Mouse (Mus musculus): ENCODE data around the gene Zdhhc21. TPM values are rescaled to one million over a fixed set of nuclear protein-coding genes. Genes with fewer than 3 reads are reported as not detected.

Zdhhc21 gene
- total RNA-seq, 2 experiments from 2014 or later = 63.4 to 67.5 TPM

GRCm38 (mm10) chr4:82867111-82867510 lies 7.4 kb upstream of the Zdhhc21 start:
- no peak for DNase-seq (ENCODE audit: low spot score in 2 of 2)

- DNase-seq (ENCODE audit: low spot score in 2 of 2) = no peak
These were observed 5.4 kb upstream of the Zdhhc21 start for GRCm38 (mm10) chr4:82864974-82865699.

GRCm38 (mm10) chr4:82863316-82863715 lies 3.6 kb upstream of the Zdhhc21 start:
- DNase-seq (ENCODE audit: low spot score in 2 of 2) = no peak

- DNase-seq (ENCODE audit: low spot score in 2 of 2) = no peak
These were observed 1.7 kb upstream of the Zdhhc21 start for GRCm38 (mm10) chr4:82861451-82861850.

GRCm38 (mm10) chr4:82860566-82860965 lies 808 bp upstream of the Zdhhc21 start:
- no peak for DNase-seq (ENCODE audit: low spot score in 2 of 2)

- no peak for DNase-seq (ENCODE audit: low spot score in 2 of 2)
These were observed 1.2 kb downstream of the Zdhhc21 start for GRCm38 (mm10) chr4:82858431-82859010.

GRCm38 (mm10) chr4:82856986-82857385 lies 2.8 kb downstream of the Zdhhc21 start:
- DNase-seq (ENCODE audit: low spot score in 2 of 2) = no peak

- DNase-seq (ENCODE audit: low spot score in 2 of 2) = no peak
These were observed 5.9 kb downstream of the Zdhhc21 start for GRCm38 (mm10) chr4:82853809-82854208.

GRCm38 (mm10) chr4:82848552-82849234 lies 11.1 kb downstream of the Zdhhc21 start:
- no peak for DNase-seq (ENCODE audit: low spot score in 2 of 2)

- DNase-seq (ENCODE audit: low spot score in 2 of 2) = no peak
These were observed 22.1 kb downstream of the Zdhhc21 start for GRCm38 (mm10) chr4:82837526-82838240.

GRCm38 (mm10) chr4:82831155-82831554 lies 28.6 kb downstream of the Zdhhc21 start:
- no peak for DNase-seq (ENCODE audit: low spot score in 2 of 2)

- DNase-seq (ENCODE audit: low spot score in 2 of 2) = no peak
These were observed 30.3 kb downstream of the Zdhhc21 start for GRCm38 (mm10) chr4:82829429-82829828.

GRCm38 (mm10) chr4:82827001-82827400 lies 32.8 kb downstream of the Zdhhc21 start:
- DNase-seq (ENCODE audit: low spot score in 2 of 2) = no peak

- no peak for DNase-seq (ENCODE audit: low spot score in 2 of 2)
These were observed 41.9 kb downstream of the Zdhhc21 start for GRCm38 (mm10) chr4:82817833-82818232.

GRCm38 (mm10) chr4:82816351-82816750 lies 43.4 kb downstream of the Zdhhc21 start:
- DNase-seq (ENCODE audit: low spot score in 2 of 2) = no peak

GRCm38 (mm10) chr4:82815296-82815695 lies 44.5 kb downstream of the Zdhhc21 start:
- no peak for DNase-seq (ENCODE audit: low spot score in 2 of 2)

GRCm38 (mm10) chr4:82813356-82813755 lies 46.4 kb downstream of the Zdhhc21 start:
- DNase-seq (ENCODE audit: low spot score in 2 of 2) = no peak

- DNase-seq (ENCODE audit: low spot score in 2 of 2) = no peak
These were observed 51.9 kb downstream of the Zdhhc21 start for GRCm38 (mm10) chr4:82807811-82808210.

GRCm38 (mm10) chr4:82806176-82806757 lies 53.5 kb downstream of the Zdhhc21 start:
- DNase-seq (ENCODE audit: low spot score in 2 of 2) = no peak

- DNase-seq (ENCODE audit: low spot score in 2 of 2) = no peak
These were observed 55.7 kb downstream of the Zdhhc21 start for GRCm38 (mm10) chr4:82804019-82804418.

- no peak for DNase-seq (ENCODE audit: low spot score in 2 of 2)
These were observed 66.2 kb downstream of the Zdhhc21 start for GRCm38 (mm10) chr4:82793608-82794007.

Measured in left cerebral cortex, adult 18-20 months (tissue).